Mouse (Mus musculus) heart, embryonic 13.5 days (tissue): ENCODE data around the gene Kdf1. TPM values are rescaled to one million over a fixed set of nuclear protein-coding genes. Genes with fewer than 3 reads are reported as not detected.

Source experiments
- ATAC-seq: fragments of 200-750 bp; cut with Nextera tagmentation; 2 replicates; pipeline ENCODE4 v1.8.0; 2017; ENCODE audit warnings: moderate TSS enrichment; ENCODE audit not compliant: insufficient number of reproducible peaks, low FRiP score, low TSS enrichment; ENCODE audit errors: extremely low read depth
- H3K27ac ChIP-seq: fragments of 300-500 bp; sonication (generic); replicated peaks from 2 replicates; pipeline ENCODE4 v1.5.1; 2015; ENCODE audit warnings: moderate library complexity, mild to moderate bottlenecking, inconsistent platforms
- H3K27me3 ChIP-seq: fragments of 300-500 bp; sonication (generic); replicated peaks from 2 replicates; pipeline ENCODE4 v1.6.1; 2015; ENCODE audit warnings: mild to moderate bottlenecking, inconsistent platforms
- H3K36me3 ChIP-seq: fragments of 300-500 bp; sonication (generic); 2 replicates; pipeline ENCODE4 v1.6.1; 2015; ENCODE audit warnings: mild to moderate bottlenecking, inconsistent platforms
- H3K4me1 ChIP-seq: fragments of 300-500 bp; sonication (generic); 2 replicates; pipeline ENCODE4 v1.6.1; 2015; ENCODE audit warnings: inconsistent platforms
- H3K4me2 ChIP-seq: fragments of 300-500 bp; sonication (generic); 2 replicates; pipeline ENCODE4 v1.6.1; 2015; ENCODE audit warnings: inconsistent platforms, mild to moderate bottlenecking, moderate library complexity
- H3K4me3 ChIP-seq: fragments of 300-500 bp; sonication (generic); 2 replicates; pipeline ENCODE4 v1.5.1; 2015; ENCODE audit warnings: moderate library complexity, mild to moderate bottlenecking, inconsistent platforms
- H3K9ac ChIP-seq: fragments of 300-500 bp; sonication (generic); 2 replicates; pipeline ENCODE4 v1.6.1; 2015; ENCODE audit warnings: inconsistent platforms, mild to moderate bottlenecking, moderate library complexity
- H3K9me3 ChIP-seq: fragments of 300-500 bp; sonication (generic); 2 replicates; pipeline ENCODE4 v1.6.1; 2016; ENCODE audit warnings: inconsistent platforms
- WGBS: fragments of 180-500 bp; shearing (Covaris S2); methylation state at CpG from one replicate; pipeline ENCODE4 v1.1.7; 2015; ENCODE audit warnings: mixed read lengths; 5-methylcytosine and 5-hydroxymethylcytosine counted together
- polyA plus RNA-seq: library from polyadenylated mRNA; unstranded; fragments of >200 nt; fragmentation: Nextera tagmentation; extraction: Ambion mirVana; gene quantifications from 2 replicates; pipeline ENCODE4 v1.2.1, GENCODE M21; 2015

Gene Kdf1
- polyA plus RNA-seq, 1 experiment from 2014 or later, result 2.1 TPM

DNA sequence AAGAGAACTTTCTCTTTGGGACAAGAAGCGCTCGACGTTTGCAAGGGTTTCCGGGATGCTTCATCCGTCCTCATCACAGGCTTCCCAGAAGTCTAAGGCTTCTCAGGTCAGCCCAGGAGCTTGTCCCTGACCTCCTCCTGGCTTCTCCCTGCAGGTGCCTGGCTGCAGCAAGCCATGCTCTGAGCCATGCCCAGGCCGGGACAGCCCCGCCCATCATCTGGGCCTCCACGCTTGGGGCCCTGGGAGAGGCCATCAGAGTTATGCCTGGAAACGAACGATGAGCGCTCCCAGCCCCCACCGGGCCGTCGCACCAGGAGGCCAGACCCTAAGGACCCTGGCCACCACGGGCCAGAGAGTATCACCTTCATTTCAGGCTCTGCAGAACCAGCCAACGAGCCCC is 9.0 kb downstream of the Kdf1 start:
- Histone ChIP-seq H3K4me1 (no peaks in the 10 kb centered on the region), H3K36me3 (peaks cover 50% of the 10 kb centered on the region), H3K4me3 (no peak overlapping the region), H3K27ac (no peak overlapping the region), H3K27me3 (peaks cover 5% of the 10 kb centered on the region), H3K4me2 (no peak overlapping the region), H3K9me3 (no peaks in the 10 kb centered on the region), H3K9ac (no peak overlapping the region)
- WGBS, result 63% methylated on average over 16 of the region's 16 CpGs
- no peak for ATAC-seq

DNA sequence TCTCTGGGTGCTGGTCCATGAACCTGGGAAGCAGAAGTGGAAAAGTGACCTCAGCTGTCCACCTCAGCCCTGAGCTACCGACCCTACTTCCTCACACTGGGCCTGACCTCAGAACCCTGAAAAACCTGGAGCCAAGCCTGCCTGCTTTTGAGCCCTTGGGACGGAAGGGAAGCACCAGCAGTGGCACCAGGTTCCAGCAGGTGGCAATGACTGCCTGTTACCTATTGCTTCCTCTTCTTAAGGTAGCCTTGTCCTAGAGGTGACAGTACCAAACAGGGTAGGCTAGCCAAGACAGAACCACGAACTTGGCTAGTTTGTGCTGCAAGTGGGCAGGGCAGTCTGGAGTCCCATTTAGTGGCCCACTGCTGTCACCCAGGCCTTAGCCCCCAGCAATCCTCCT is 14.0 kb downstream of the Kdf1 start:
- no peak for ATAC-seq
- WGBS, result 82% methylated on average over 3 of the region's 3 CpGs
- Histone ChIP-seq H3K27me3 (no peaks in the 10 kb centered on the region), H3K9ac (no peak overlapping the region), H3K27ac (no peak overlapping the region), H3K4me3 (no peak overlapping the region), H3K4me2 (no peak overlapping the region), H3K9me3 (no peaks in the 10 kb centered on the region), H3K4me1 (no peaks in the 10 kb centered on the region), H3K36me3 (peaks cover 99% of the 10 kb centered on the region)

DNA sequence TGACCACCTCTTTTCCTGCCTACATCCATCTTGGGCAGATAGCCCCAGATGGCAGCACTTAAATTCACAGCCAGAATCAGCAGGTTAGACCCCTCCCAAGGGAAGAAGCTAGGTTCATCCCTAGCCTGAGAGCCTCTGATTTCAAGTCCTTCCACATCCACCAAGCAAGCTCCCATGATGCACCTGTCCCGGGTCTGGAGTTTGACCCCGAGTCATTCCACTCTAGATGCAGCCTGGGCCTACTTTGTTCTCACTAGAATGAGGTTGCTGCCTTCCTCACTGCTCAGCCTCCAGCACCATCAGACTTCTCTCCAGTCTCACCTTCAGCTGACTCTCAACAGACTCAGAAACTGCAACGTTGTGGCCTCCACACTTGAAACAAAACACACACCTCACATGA is 17.3 kb downstream of the Kdf1 start:
- H3K36me3 ChIP-seq, result peaks cover 99% of the 10 kb centered on the region
- 78% methylated on average over 3 of the region's 3 CpGs for WGBS
- no peaks in the 10 kb centered on the region for H3K4me1 ChIP-seq
- H3K9me3 ChIP-seq, result no peaks in the 10 kb centered on the region
- ATAC-seq, result no peak
- H3K9ac ChIP-seq, result no peak overlapping the region
- H3K27me3 ChIP-seq, result no peaks in the 10 kb centered on the region
- no peak overlapping the region for H3K27ac ChIP-seq
- no peak overlapping the region for H3K4me2 ChIP-seq
- H3K4me3 ChIP-seq, result no peak overlapping the region

DNA sequence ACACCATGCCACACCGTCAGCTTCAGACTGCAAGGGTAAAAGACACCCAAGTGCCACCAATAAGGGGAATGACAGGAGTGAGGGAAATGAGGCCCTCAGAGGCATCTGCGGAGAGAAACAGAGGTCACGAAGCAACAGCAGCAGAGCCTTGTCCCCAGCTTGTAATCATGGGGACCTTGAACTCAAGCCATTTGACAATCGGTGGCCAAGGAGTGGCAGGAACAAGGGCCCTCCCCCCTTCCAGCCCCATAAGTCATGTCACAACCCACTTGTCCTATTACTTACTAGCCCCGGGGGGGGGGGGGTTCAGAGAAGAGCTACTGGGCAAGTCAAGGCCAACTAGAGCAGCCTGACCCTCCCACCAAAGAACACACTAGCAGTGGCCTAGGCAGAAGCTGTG is 17.9 kb downstream of the Kdf1 start:
- Histone ChIP-seq H3K4me1 (no peaks in the 10 kb centered on the region), H3K36me3 (peaks cover 95% of the 10 kb centered on the region), H3K27me3 (no peaks in the 10 kb centered on the region), H3K9me3 (no peaks in the 10 kb centered on the region), H3K27ac (no peak overlapping the region), H3K4me2 (no peak overlapping the region), H3K4me3 (no peak overlapping the region), H3K9ac (no peak overlapping the region)
- ATAC-seq, result no peak
- 84% methylated on average over 5 of the region's 5 CpGs for WGBS

DNA sequence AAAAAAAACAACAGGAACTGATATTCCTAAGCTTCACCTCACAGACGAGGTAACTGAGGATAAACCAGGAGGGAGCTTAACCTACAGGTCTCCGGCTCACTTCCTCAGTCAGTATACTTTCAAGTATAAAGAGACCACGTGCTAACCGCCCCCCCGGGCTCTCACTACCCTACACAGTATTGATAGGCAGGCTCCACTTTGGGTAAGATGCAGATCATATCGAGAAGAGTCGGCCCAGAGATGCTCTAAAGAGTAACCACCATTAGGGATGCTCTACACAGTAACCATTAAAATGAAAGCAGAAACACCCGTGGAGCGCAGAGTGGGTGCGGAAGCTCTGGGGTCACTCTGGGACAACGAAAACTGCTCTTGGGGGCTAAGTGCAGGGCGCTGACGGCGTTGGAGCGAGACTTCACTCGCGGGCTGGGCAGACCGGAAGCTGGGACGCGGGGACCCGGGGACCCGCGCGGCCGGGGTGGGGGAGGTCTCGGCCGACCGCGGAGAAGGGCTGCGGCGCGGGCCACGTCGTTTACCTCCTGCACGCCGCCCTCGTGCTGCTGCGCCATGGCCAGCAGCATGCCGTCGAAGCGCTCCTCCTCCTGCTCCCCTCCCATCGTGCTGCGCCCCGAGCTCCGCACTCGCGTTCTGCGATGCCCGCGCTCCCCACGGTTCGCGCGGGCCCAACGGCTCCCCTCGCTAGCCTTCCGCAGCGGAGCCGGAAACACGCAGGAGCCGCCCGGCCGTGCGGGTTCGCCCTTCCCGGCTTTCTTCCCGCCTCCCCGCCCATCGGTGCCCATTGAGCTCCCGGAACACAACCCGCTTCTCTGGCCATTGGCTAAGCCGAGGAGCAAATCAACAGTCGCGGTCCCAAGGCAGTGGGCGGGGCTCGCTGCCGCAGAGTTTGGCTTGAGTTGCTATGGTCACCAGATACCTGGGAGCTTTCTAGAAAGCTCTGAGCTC is 26.8 kb downstream of the Kdf1 start, which contains the start of gene Nudc:
Nudc (minus strand) TSS at position 725 of the 960 bp plus-strand sequence.
- no peaks in the 10 kb centered on the region for H3K27me3 ChIP-seq

DNA sequence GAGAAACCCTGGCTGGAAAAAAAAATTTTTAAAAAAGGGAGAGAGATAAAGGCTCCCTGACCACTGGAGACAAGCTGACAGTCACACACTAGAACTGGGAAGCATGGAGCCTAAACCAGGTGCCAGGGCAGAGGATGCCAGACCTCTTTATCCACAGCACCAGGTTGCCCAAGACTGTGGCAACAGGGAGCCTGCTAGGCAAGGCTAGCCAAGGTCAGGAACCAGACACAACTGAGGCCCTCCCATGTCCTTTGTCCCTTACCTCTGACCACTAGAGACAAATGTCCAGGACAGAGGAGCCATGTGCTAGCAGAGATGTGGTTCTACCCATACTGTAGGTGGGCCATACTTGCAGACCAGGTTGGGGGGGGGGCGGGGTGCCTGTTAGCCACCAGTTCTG is 33.3 kb downstream of the Kdf1 start:
- ATAC-seq, result no peak
- Histone ChIP-seq H3K4me3 (no peak overlapping the region), H3K4me1 (peaks cover 23% of the 10 kb centered on the region), H3K36me3 (no peaks in the 10 kb centered on the region; the same call in 1 of the 2 replicates), H3K27me3 (0 out of 2 replicates have a peak, but pooled peaks cover 4% of the 10 kb centered on the region), H3K9ac (no peak overlapping the region), H3K4me2 (no peak overlapping the region), H3K27ac (no peak overlapping the region), H3K9me3 (no peaks in the 10 kb centered on the region)
- WGBS, result 79% methylated on average over 1 of the region's 1 CpGs

More for the DNA sequence above, 26.8 kb downstream of the Kdf1 start, which contains the start of gene Nudc:
- H3K9me3 ChIP-seq, result no peaks in the 10 kb centered on the region
- peaks cover 20% of the 10 kb centered on the region for H3K4me1 ChIP-seq
- under 1% methylated on average over 77 of the region's 77 CpGs for WGBS
- peak within 1 kb of the TSS; percentile 94 for H3K4me2 ChIP-seq
- H3K4me3 ChIP-seq, result peak within 1 kb of the TSS; percentile 94
- peaks cover 28% of the 10 kb centered on the region for H3K36me3 ChIP-seq
- H3K27ac ChIP-seq, result peak within 1 kb of the TSS; percentile 68
- peak; percentile 94 for ATAC-seq
- H3K9ac ChIP-seq, result peak within 1 kb of the TSS; percentile 96

DNA sequence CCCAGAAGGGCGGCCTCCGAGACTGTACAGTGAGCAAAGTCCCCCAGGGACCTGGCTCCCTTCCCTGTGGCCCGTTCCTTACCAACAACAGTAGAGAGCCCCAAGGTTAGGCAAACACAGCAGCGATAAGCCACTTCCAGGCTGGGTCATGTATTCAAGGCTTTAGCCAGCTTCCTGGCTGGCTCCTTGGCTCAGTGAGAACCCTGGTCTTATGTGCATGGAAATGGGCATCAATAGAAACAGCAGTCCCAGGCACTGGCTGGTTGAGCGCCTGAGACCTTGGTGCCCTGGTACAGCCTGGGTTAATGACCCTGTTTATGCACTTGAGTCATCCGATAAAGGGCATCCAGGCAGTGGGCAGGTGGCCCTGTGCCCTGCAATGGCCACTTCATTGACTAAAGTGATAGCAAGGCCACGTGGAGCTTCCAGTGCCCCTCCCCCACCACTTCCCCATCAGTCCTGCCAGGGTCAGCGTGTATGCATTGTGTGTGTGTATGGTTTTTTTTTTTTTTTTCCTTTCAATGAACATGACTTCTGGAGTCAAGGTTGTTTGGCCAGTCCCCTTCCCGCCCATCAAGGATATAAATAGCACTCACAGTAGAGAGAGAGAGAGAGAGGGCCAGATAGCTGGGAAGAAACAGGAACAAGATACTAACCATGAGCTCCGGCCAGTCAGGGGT is 34.1 kb downstream of the Kdf1 start, which contains the start of gene Nr0b2:
Nr0b2 (plus strand) TSS at position 609 of the 680 bp plus-strand sequence.
- peak within 1 kb of the TSS; percentile 53 for H3K4me3 ChIP-seq
- peak within 1 kb of the TSS; percentile 71 for H3K4me2 ChIP-seq
- 48% methylated on average over 10 of the region's 10 CpGs for WGBS
- no peaks in the 10 kb centered on the region for H3K9me3 ChIP-seq
- 0 out of 2 replicates have a peak, but pooled peaks cover 4% of the 10 kb centered on the region for H3K27me3 ChIP-seq
- no peaks in the 10 kb centered on the region; the same call in 1 of the 2 replicates for H3K36me3 ChIP-seq
- peaks cover 23% of the 10 kb centered on the region for H3K4me1 ChIP-seq
- peak; percentile 39; the same call in 1 of the 2 replicates for ATAC-seq
- peak within 1 kb of the TSS; percentile 92 for H3K27ac ChIP-seq
- peak within 1 kb of the TSS; percentile 81 for H3K9ac ChIP-seq

DNA sequence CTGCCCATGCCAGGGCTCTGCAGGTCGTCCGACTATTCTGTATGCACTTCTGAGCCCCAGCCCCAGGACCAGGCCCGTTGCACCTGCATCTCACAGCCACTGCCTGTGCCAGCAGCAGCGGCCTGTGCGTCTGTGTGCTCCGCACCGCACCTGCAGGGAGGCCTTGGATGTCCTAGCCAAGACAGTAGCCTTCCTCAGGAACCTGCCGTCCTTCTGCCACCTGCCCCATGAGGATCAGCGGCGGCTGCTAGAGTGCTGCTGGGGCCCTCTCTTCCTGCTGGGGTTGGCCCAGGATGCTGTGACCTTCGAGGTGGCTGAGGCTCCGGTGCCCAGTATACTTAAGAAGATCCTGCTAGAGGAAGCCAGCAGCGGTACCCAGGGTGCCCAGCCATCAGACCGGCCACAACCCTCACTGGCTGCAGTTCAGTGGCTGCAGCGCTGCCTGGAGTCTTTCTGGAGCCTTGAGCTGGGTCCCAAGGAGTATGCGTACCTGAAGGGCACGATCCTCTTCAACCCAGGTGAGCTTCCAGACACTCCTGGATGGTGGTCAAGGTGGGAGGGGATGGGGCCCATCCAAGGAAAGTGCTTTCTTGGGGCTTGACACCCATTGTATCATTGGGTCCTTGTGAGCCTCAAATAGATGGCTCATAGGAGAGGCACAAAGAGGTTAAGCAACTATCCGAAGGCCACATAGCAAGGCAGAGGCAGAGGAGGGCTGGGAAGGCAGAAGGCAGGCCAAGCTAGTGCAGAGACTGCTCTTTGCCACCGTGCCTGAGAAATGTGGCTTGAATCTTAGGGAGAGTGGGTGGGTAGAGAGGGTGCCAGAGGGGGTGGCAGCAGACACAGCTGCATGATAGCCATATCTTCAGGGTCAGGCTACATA is 34.9 kb downstream of the Kdf1 start:
- Histone ChIP-seq H3K9ac (peak overlapping the region; percentile 81), H3K4me1 (peaks cover 23% of the 10 kb centered on the region), H3K4me2 (peak overlapping the region; percentile 71), H3K36me3 (no peaks in the 10 kb centered on the region; the same call in 1 of the 2 replicates), H3K4me3 (peak overlapping the region; percentile 53), H3K9me3 (no peaks in the 10 kb centered on the region), H3K27ac (peak overlapping the region; percentile 92), H3K27me3 (0 out of 2 replicates have a peak, but pooled peaks cover 4% of the 10 kb centered on the region)
- WGBS, result 46% methylated on average over 19 of the region's 19 CpGs
- no peak; the same call in 1 of the 2 replicates for ATAC-seq

DNA sequence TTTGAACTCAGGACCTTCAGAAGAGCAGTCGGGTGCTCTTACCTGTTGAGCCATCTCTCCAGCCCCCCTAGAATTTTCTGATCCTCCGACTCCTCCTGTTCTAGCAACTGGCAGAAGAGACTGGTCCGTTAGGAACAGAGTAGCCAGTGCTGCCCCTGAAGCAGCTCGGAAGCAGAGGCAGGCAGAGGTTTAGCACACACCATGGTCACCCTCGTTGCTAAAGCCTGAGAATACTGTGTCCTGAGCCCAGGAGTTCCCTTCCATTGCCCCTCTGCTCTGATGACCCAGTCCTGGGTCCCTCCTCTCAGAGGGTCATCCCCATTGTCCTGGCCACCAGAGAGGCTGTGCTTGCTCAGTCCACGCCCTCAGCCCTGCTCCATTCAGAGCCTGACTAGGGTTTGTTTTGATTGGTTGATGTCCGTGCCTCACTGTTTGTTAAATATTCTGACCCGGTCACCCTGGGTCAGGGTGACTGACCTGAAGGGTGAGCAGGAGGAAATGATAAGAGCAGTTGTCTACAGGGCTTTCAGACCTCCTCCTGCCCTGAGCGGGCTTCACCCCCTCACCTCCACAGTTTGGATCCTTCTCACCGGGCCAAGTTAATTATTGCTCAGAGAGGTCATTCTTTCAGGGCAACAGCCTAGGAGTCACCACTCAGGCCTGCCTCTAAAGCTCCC is 38.4 kb downstream of the Kdf1 start:
- no peak overlapping the region for H3K4me2 ChIP-seq
- H3K27me3 ChIP-seq, result no peaks in the 10 kb centered on the region
- H3K9ac ChIP-seq, result no peak overlapping the region
- H3K27ac ChIP-seq, result no peak overlapping the region
- H3K4me1 ChIP-seq, result peaks cover 23% of the 10 kb centered on the region
- WGBS, result 39% methylated on average over 10 of the region's 10 CpGs
- H3K4me3 ChIP-seq, result no peak overlapping the region
- H3K9me3 ChIP-seq, result no peaks in the 10 kb centered on the region
- no peak for ATAC-seq
- no peaks in the 10 kb centered on the region; the same call in 1 of the 2 replicates for H3K36me3 ChIP-seq

DNA sequence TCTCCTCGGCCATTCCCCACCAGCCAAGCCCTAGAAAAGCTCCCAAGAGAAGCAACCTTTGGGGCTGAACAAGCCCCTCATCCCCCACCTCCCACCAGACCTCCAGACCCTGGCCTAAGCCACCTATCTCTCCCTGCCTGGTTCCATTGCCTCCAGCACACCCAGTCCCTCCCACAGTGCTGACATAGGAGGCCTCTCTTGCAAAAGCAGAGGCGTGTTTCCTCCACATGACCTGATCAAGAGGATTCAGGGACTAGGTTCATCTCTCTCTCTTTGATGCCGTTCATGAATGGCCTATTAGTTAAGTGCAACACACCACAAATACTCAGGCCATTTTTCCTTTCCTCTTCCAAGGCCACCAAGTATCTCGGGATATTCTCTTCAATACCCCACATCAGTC is 41.1 kb downstream of the Kdf1 start:
- Histone ChIP-seq H3K27ac (no peak overlapping the region), H3K27me3 (no peaks in the 10 kb centered on the region), H3K4me2 (no peak overlapping the region), H3K9ac (no peak overlapping the region), H3K4me3 (no peak overlapping the region), H3K9me3 (0 out of 2 replicates have a peak, but pooled peaks cover 4% of the 10 kb centered on the region), H3K4me1 (no peaks in the 10 kb centered on the region), H3K36me3 (no peaks in the 10 kb centered on the region; the same call in 1 of the 2 replicates)
- 75% methylated on average over 4 of the region's 4 CpGs for WGBS
- no peak for ATAC-seq
